Mouse (Mus musculus) stomach, embryonic 16.5 days (tissue): ENCODE data around the gene Sohlh2. TPM values are rescaled to one million over a fixed set of nuclear protein-coding genes. Genes with fewer than 3 reads are reported as not detected.
A peak's percentile ranks its signal among the peaks of the same experiment; 100 is the strongest.

Source experiments
- ATAC-seq: fragments of 200-750 bp; cut with Nextera tagmentation; 2 replicates; pipeline ENCODE4 v1.8.0; 2017; ENCODE audit warnings: moderate number of reproducible peaks, moderate TSS enrichment; ENCODE audit not compliant: insufficient read depth, low FRiP score
- H3K27ac ChIP-seq: fragments of 300-500 bp; sonication (generic); 2 replicates; pipeline ENCODE4 v1.5.1; 2014; ENCODE audit warnings: low read length
- H3K27me3 ChIP-seq: fragments of 300-500 bp; sonication (generic); 2 replicates; pipeline ENCODE4 v1.6.1; 2014; ENCODE audit warnings: low read length, control low read depth, mixed read lengths; ENCODE audit not compliant: control insufficient read depth, insufficient read depth
- H3K36me3 ChIP-seq: fragments of 300-500 bp; sonication (generic); 2 replicates; pipeline ENCODE4 v1.6.1; 2014; ENCODE audit warnings: low read length; ENCODE audit not compliant: control insufficient read depth, insufficient read depth
- H3K4me1 ChIP-seq: fragments of 300-500 bp; sonication (generic); 2 replicates; pipeline ENCODE4 v1.6.1; 2014; ENCODE audit warnings: low read length, control low read depth, mixed read lengths; ENCODE audit not compliant: control insufficient read depth, insufficient read depth
- H3K4me2 ChIP-seq: fragments of 300-500 bp; sonication (generic); 2 replicates; pipeline ENCODE4 v1.6.1; 2014; ENCODE audit warnings: low read depth, low read length, mixed read lengths
- H3K4me3 ChIP-seq: fragments of 300-500 bp; sonication (generic); replicated peaks from 2 replicates; pipeline ENCODE4 v1.5.1; 2014; ENCODE audit warnings: mild to moderate bottlenecking, low read length
- H3K9ac ChIP-seq: fragments of 300-500 bp; sonication (generic); 2 replicates; pipeline ENCODE4 v1.6.1; 2014; ENCODE audit warnings: low read length
- H3K9me3 ChIP-seq: fragments of 300-500 bp; sonication (generic); replicated peaks from 2 replicates; pipeline ENCODE4 v1.6.1; 2016; ENCODE audit warnings: low read length, control low read depth; ENCODE audit not compliant: control insufficient read depth
- WGBS: fragments of 180-500 bp; shearing (Covaris S2); extraction: QIAGEN DNeasy Blood & Tissue Kit; methylation state at CpG from one replicate; pipeline ENCODE4 v1.1.7; 2014; 5-methylcytosine and 5-hydroxymethylcytosine counted together
- polyA plus RNA-seq: library from polyadenylated mRNA; unstranded; fragments of >200 nt; fragmentation: Nextera tagmentation; extraction: Ambion mirVana; gene quantifications from 2 replicates; pipeline ENCODE4 v1.2.1, GENCODE M21; 2015

Gene Sohlh2
- polyA plus RNA-seq, 1 experiment from 2014 or later = not detected

GRCm38 (mm10) chr3:55222502-55222901 is 40.7 kb downstream of the Sohlh2 start:
- Histone ChIP-seq H3K9ac (no peak overlapping the region), H3K27ac (no peak overlapping the region), H3K4me2 (no peak overlapping the region), H3K4me3 (no peak overlapping the region), H3K9me3 (peaks cover 4% of the 10 kb centered on the region; the same call in 1 of the 2 replicates), H3K4me1 (no peaks in the 10 kb centered on the region), H3K36me3 (no peaks in the 10 kb centered on the region), H3K27me3 (no peaks in the 10 kb centered on the region)
- 79% methylated on average over 2 of the region's 2 CpGs for WGBS
- ATAC-seq = no peak

- peaks cover 4% of the 10 kb centered on the region; the same call in 1 of the 2 replicates for H3K9me3 ChIP-seq
- no peak overlapping the region for H3K27ac ChIP-seq
- 79% methylated on average over 3 of the region's 3 CpGs for WGBS
- no peaks in the 10 kb centered on the region for H3K4me1 ChIP-seq
- ATAC-seq = no peak
- no peaks in the 10 kb centered on the region for H3K36me3 ChIP-seq
- H3K27me3 ChIP-seq = no peaks in the 10 kb centered on the region
- H3K9ac ChIP-seq = no peak overlapping the region
- no peak overlapping the region for H3K4me2 ChIP-seq
- no peak overlapping the region for H3K4me3 ChIP-seq
Observed at GRCm38 (mm10) chr3:55223862-55224261, 42.0 kb downstream of the Sohlh2 start.

GRCm38 (mm10) chr3:55226501-55227213 is 44.8 kb downstream of the Sohlh2 start:
- WGBS = 26% methylated on average over 18 of the region's 18 CpGs
- no peak overlapping the region for H3K4me2 ChIP-seq
- ATAC-seq = peak; percentile 68; the same call in 1 of the 2 replicates

DNA sequence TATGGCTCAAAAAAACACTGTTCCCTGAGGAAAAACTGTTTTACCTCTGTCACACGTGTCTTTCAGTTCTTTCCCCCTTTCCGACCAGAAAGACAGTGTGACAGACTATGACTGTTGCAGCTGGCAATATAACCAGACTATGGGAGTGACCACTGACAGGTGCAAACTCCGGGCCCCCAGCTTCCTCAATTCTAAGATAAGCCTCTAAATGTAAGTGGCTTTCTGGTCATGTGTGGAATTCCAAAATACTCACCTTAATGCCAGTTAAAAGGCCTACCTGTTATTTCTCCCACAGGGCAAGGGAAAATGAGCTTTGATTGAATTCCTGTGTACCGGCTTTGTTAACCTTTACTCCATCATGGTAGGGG is 45.4 kb downstream of the Sohlh2 start:
- Histone ChIP-seq H3K4me3 (no peak overlapping the region), H3K4me2 (no peak overlapping the region), H3K27ac (no peak overlapping the region), H3K4me1 (no peaks in the 10 kb centered on the region), H3K9ac (no peak overlapping the region), H3K9me3 (no peaks in the 10 kb centered on the region; the same call in 1 of the 2 replicates), H3K27me3 (no peaks in the 10 kb centered on the region), H3K36me3 (no peaks in the 10 kb centered on the region)
- 27% methylated on average over 4 of the region's 4 CpGs for WGBS
- ATAC-seq = 0 out of 2 replicates have a peak, but pooled peaks have one; percentile 25

More at GRCm38 (mm10) chr3:55226501-55227213, 44.8 kb downstream of the Sohlh2 start:
- no peaks in the 10 kb centered on the region for H3K4me1 ChIP-seq
- no peak overlapping the region for H3K9ac ChIP-seq
- H3K4me3 ChIP-seq = no peak overlapping the region
- H3K9me3 ChIP-seq = no peaks in the 10 kb centered on the region; the same call in 1 of the 2 replicates
- no peaks in the 10 kb centered on the region for H3K36me3 ChIP-seq
- no peak overlapping the region for H3K27ac ChIP-seq
- no peaks in the 10 kb centered on the region for H3K27me3 ChIP-seq

DNA sequence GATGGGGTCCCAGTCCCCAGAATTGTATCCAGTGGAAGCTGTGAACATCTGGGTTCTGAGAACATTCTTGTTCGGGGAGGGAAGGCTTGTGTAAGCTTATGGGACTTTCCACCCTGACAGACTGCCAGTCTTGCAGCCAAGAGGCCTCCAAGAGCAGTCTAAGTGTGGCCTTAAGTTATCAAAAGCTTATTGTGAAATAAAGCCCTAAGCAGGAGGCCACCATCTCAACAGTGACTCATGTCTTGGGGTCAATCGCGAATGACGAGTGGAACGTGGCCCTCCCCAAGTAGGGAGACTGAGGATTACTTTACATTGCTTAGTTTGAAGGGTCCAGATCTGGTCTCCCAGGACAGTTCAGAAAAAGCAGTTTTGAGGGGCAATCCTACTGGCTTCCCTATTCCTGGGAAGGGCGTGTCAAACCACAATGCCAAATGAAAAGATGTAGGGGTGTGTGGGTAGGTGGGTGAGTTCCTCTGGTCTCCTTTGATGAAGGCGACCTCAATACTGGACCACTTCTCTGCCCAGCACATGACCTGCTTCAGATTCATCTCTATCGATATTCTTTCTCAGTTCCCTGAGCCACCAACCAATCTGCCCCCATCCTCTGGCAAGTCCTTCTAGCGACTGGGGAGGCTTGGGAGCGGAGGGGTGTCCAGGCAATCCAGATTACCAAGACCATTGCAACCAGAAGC is 60.0 kb downstream of the Sohlh2 start, which contains the start of gene Dclk1:
Dclk1 (plus strand) TSS at position 635 of the 692 bp plus-strand sequence.
- ATAC-seq = no peak
- H3K27me3 ChIP-seq = peaks cover 12% of the 10 kb centered on the region
- H3K27ac ChIP-seq = no peak within 1 kb of the TSS; the same call in 1 of the 2 replicates
- peaks cover 6% of the 10 kb centered on the region; the same call in 1 of the 2 replicates for H3K4me1 ChIP-seq
- no peaks in the 10 kb centered on the region for H3K9me3 ChIP-seq
- peak within 1 kb of the TSS; percentile 70 for H3K9ac ChIP-seq
- H3K4me2 ChIP-seq = peak within 1 kb of the TSS; percentile 85
- H3K36me3 ChIP-seq = no peaks in the 10 kb centered on the region
- 37% methylated on average over 10 of the region's 10 CpGs for WGBS
- peak within 1 kb of the TSS; percentile 55 for H3K4me3 ChIP-seq

GRCm38 (mm10) chr3:55242422-55243055 is 60.7 kb downstream of the Sohlh2 start:
- under 1% methylated on average over 43 of the region's 45 CpGs for WGBS
- peak; percentile 90 for ATAC-seq
- Histone ChIP-seq H3K4me3 (peak overlapping the region; percentile 55), H3K27ac (no peak overlapping the region; the same call in 1 of the 2 replicates), H3K4me1 (peaks cover 6% of the 10 kb centered on the region; the same call in 1 of the 2 replicates), H3K27me3 (peaks cover 12% of the 10 kb centered on the region), H3K4me2 (peak overlapping the region; percentile 85), H3K9ac (peak overlapping the region; percentile 70), H3K9me3 (no peaks in the 10 kb centered on the region), H3K36me3 (no peaks in the 10 kb centered on the region)

GRCm38 (mm10) chr3:55243056-55243471 is 61.2 kb downstream of the Sohlh2 start:
- Histone ChIP-seq H3K9me3 (no peaks in the 10 kb centered on the region), H3K36me3 (no peaks in the 10 kb centered on the region), H3K4me3 (peak overlapping the region; percentile 55), H3K9ac (peak overlapping the region; percentile 70), H3K4me2 (peak overlapping the region; percentile 85), H3K4me1 (peaks cover 6% of the 10 kb centered on the region; the same call in 1 of the 2 replicates), H3K27ac (no peak overlapping the region), H3K27me3 (peaks cover 12% of the 10 kb centered on the region)
- 0 out of 2 replicates have a peak, but pooled peaks have one; percentile 16 for ATAC-seq
- WGBS = 4% methylated on average over 8 of the region's 8 CpGs

DNA sequence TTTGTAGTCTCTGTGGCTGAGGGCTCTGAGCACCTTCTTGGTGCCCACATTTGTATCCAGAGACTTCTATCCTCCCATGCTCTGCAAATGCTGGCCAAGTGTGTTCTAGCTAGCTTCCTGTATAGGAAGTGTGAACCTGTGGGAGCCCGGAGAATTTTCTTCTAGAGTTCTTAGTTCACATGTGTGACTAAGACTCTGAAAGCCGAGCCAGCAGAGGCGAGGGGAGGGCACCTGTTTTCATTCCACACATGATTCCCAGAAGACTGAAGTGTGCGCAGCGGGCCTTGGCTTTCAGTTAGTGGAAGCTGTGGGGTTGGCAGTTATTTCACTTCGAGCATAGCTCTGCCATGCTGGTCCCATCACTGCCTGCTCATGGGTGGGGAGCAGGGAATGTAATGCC is 62.3 kb downstream of the Sohlh2 start:
- no peak overlapping the region for H3K4me2 ChIP-seq
- no peak for ATAC-seq

More for the DNA sequence above, 62.3 kb downstream of the Sohlh2 start:
- Histone ChIP-seq H3K4me3 (no peak overlapping the region), H3K27me3 (peaks cover 12% of the 10 kb centered on the region), H3K36me3 (no peaks in the 10 kb centered on the region), H3K4me1 (peaks cover 6% of the 10 kb centered on the region; the same call in 1 of the 2 replicates), H3K9ac (no peak overlapping the region), H3K27ac (no peak overlapping the region), H3K9me3 (no peaks in the 10 kb centered on the region)
- 79% methylated on average over 6 of the region's 6 CpGs for WGBS
